Mouse (Mus musculus): ENCODE data around the gene Svopl. TPM values are rescaled to one million over a fixed set of nuclear protein-coding genes. Genes with fewer than 3 reads are reported as not detected.

Svopl gene
- polyA plus RNA-seq, 1 experiment: not detected

DNA sequence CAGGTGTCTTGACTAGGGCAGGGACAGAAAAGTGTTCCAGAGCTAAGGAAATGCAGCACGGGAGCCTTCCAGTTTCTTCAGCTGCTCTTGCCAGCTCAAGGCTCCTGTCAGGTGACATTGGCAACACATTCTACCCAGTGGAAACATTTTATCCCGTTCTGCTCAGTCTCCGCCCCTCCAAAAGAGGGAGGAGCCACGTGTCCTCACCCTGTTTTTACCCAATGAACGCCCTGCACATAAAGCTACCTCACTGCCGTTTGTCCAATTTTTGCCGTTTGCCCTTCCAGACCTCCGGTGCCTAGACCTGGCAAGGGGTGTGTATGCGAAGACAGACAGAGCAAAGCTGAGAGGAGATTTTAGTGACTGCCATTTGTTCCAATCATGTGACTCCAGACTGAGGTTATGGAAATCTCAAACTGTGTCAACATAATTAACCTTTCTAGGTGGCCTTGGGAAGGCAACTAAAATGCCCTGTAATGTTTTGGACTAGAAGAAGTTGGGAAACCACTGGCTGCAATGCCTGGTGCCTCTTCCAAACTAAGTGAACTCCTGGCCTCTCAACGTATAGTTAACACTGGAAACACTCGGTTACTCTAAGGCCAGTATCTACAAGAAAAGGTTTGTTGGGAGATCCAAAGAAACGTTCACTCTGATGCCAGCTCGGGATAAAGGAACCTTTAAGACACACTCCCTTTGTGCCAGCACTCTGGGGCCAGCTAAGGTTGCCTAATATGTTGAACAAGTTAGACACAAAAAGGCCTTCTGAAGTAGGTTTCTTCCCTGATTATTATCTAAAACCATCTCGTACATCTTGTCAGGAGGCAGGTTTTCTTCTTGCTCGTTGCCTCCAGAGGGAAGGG lies 8.9 kb upstream of the Svopl start:
- TF ChIP-seq GATA1 (IDR thresholded peaks at IDR 0.05; ENCODE audit: low read length): no peak

DNA sequence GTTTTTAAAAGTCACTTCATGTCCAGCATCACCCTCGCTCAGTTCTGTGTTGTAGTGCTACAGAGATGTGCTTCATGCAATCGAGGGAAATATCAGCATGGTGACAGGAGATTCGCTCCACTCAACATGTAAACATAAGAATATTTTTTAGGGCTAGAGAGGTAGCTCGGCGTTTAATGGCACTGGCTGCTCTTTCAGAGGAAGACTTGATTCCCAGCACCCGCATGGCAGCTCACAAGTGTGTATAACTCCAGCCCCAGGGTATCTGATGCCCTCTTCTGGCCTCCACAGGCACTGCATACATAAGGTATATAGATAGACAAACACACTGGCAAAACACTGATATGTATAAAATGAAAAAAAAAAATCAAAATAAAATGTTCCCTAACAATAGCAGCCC lies 2.8 kb upstream of the Svopl start:
- no peak for TF ChIP-seq GATA1 (IDR thresholded peaks at IDR 0.05; ENCODE audit: low read length)

DNA sequence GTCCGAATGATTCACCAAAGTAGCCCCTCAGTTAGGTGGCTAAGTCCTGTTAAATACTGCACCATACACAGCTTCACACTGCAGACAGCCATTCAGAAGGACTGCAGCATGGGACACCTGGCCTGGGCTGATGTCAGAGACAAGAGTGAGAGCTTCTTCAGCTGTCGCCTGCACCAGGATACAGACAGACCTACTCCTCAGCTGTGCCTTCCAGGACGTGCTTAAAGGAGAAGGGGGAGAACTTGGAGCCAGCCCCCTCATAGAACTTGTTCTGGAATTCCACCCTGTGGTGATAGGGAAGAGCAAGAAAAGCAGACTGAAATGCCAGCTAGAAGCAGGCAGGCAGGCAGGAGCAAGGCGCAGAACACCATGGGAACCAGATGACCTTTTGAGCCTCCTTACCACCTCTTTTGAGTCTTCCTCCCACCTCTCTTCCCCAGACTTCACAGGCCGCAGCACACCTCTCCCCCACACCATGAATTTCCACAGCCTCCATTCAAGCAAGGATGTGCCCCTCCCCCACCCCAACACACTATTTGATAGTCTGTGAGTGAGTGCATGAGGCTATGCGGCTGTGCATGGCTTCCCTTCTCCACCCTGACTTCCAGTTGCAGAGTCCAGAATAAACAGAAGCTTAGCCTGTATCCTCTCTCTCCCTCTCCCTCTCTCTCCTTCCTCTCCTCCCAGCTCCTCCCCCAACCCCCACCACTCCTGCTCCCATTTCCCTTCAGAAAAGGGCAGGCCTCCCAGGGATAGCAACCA lies 2.2 kb upstream of the Svopl start:
- no peak for TF ChIP-seq GATA1 (IDR thresholded peaks at IDR 0.05; ENCODE audit: low read length)

DNA sequence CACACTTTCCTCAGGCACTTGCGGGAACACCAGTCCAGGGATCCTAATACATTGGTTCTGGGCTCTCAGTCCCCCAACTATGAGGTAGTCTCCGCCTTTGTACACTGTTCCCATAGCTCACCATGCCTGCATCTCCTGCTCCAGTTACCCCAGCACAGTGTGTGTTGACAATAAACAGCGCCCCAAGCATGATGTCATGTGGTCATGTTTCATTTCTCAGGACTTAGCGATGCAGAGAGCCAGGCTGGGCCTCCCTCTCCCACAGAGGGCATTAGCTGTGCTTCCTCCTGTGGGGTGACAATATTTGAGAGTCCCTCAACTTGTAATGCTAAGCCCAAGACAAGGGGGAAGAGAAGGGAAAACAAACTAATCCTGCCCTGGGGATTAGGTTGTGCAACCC lies 1.2 kb upstream of the Svopl start:
- no peak for TF ChIP-seq GATA1 (IDR thresholded peaks at IDR 0.05; ENCODE audit: low read length)

DNA sequence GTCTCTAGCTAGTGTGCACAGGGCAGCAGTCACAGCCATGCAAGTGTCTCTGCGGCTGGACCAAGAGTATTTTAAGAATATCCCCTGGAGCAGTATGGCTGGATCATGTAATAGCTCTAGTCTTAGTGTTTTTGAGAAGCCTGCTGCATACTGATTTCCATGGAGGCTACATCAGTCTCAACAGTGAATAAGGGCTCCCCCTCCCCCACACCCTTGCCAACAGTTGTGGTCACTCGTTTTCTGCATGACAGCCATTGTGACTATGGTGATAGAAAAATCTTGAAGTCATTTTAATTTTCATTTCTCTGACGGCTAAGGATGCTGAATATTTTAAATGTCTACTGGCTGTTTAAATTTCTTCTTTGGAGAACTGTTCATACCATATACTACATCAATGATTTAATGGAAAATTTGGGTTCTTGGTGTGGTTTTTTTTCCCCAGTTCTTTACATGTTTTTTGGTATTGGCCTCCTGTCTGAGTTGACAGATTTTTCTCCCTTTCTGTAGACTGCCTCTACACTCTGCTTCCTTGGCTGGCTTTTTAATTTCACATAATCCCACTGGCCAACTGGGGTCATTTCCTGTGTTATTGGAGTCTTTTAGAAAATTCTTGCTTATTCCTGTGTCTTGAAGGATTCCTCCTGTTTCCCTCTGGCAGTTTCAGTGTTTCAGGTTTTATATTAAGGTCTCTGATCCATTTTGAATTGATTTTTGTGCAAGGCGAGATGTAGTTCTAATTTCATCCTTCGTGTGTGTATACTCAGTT lies 13.8 kb downstream of the Svopl start:
- no peak for TF ChIP-seq GATA1 (IDR thresholded peaks at IDR 0.05; ENCODE audit: low read length)

DNA sequence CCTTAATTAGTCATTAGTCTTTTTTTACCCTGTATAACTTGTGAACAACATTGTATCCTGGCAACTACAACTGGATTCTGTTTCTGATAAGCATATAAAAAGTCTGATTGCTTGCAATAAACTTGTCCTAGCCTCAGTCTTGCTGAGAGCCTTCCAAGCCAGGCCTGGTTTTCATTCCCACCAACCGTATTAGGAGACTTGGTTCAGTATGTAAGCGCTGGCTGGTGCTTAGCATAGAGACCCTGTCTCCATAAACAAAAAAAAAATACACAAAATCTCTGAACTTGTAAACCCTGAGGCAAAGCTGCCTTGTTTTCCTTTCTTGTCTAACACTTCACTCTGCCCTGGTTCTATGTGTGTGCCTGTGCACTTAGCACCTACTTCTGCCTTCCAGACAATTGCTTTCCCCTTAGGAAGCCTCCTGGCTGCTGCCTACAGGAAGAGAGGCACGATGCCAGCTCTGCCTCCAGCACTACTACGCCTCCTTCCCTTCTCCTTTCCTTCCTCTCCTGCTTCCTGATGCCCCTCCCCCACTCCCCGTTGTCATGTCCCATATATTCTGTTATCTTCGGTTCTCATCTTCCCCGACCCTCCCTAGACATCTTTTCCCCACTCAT lies 14.8 kb downstream of the Svopl start:
- no peak for TF ChIP-seq GATA1 (IDR thresholded peaks at IDR 0.05; ENCODE audit: low read length)

DNA sequence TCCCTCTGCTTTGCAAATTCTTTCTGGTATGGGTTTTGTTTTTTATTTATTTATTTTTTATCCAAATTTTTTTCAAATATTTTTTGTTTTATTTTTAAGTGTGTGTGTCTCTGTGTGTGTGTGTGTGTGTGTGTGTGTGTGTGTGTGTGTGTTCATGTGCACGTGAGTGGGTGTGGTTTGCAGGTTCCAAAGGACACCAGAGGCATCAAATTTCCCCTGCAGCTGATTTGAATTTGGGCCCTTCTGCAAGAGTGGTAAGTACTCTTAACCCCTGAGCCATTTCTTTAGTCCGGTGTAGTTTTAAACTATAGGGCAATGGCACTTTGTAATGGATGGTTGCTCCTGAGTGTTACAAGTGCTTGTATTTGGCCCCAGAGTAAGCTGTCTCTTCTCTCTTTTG lies 18.6 kb downstream of the Svopl start:
- TF ChIP-seq GATA1 (IDR thresholded peaks at IDR 0.05; ENCODE audit: low read length): no peak

DNA sequence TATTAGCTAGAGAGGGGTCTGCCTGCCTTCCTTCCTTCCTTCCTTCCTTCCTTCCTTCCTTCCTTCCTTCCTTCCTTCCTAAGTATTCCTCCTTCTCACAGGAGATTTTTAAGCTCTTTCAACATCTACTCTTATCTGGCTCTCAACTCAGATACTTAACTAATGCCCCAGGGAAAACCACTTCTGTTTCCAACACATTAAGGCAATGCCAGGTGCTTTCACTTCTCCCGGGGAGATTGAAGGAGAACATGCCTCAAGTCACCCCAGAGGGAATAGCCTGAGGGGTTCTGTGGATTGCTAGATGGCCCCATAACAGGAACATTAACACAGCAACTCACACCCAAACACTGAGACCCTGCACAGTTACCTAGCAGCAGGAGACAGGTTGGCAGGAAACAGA lies 19.0 kb downstream of the Svopl start:
- TF ChIP-seq GATA1 (IDR thresholded peaks at IDR 0.05; ENCODE audit: low read length): no peak

DNA sequence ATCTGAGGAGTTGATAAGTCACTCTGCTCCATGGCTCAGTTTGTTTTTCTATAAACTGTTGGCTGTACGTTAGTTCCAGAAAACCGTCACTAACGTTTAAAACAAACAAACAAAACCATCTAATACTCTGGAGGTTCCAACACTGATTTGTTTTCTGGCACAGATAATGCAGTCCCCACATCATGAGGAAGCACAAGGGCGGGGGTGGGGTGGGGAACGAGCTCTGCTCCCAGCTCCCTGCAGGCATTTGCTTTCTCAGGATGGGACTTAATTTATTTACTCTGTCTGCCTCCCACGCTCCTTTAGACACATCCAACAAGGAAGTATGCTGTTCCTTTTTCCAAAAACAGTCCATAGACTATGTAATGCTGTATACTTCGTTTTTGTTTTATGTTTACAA lies 23.5 kb downstream of the Svopl start:
- TF ChIP-seq GATA1 (IDR thresholded peaks at IDR 0.05; ENCODE audit: low read length): no peak

DNA sequence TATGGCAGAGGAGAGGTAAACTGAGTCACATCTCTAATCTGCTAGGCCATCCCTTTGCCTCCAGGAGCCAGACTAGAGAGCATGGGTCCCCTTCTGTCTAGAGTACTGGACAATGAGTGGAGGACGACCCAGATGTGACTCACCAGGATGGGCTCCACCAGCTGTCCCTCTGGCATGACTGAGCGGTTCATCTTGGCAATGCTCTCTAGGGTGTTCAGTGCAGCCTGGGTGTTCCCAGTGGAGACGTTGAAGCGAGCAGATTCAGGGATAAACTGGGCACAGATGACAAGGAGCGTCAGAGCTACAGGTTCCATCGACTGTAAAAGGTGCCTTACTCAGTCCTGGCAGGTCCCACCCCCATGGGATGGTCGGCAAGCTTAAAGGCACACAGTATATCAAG lies 25.4 kb downstream of the Svopl start:
- TF ChIP-seq GATA1 (IDR thresholded peaks at IDR 0.05; ENCODE audit: low read length): no peak

DNA sequence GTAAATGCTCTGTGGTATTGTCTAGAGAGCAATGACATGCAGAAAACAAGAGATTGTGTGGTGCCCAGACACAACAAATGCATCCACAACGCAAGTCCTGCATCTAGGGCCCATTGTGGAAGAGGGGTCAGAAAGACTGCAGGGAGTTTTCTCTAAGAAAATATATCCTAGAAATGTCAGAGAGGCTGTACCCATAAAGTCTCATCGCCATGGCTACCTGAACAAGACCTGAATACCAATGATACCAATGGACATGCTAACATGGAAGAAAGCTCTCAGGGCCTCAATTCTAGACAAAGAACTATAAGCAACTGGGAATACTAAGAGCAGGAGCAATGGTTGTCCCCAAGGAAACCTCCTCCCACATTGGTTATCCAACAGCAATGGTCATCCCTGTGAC lies 34.0 kb downstream of the Svopl start:
- TF ChIP-seq GATA1 (IDR thresholded peaks at IDR 0.05; ENCODE audit: low read length): no peak

DNA sequence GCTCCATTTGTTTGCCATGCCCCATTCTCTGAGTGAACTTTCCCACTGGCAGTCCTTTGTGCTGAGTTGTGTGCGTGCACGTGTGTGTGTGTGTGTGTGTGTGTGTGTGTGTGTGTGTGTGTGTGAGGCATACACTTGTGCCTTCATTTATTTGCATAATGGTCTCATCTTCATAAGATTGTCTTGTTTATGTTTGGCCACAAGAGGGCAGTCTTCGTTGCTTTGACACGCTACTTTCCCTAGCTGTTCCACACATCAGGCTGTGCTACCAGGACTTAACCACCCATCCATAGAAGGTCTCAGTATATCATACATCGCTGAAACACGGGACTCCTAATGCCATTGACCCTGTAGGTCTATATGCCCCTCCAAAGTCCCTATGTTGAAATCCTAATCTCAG lies 39.3 kb downstream of the Svopl start:
- no peak for TF ChIP-seq GATA1 (IDR thresholded peaks at IDR 0.05; ENCODE audit: low read length)

DNA sequence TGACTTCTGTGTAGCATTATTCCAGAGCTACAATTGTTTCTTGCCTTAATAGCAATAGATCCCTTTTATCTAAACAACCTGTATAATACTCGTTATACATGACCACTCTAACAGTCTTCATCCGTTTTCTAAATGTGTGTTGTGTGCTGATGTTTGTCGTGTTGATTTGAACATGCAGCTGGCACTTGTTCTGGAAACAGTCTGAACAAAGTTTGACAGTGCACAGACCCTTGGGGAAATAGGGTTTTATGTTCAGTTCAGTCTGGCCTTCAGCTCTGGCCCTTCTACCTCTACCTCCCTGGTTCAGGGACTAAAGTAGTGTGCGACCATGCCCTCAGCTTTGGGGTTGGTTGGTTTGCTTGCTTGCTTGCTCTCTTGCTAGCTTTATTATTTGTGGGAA lies 79.4 kb downstream of the Svopl start:
- no peak for TF ChIP-seq GATA1 (IDR thresholded peaks at IDR 0.05; ENCODE audit: low read length)

DNA sequence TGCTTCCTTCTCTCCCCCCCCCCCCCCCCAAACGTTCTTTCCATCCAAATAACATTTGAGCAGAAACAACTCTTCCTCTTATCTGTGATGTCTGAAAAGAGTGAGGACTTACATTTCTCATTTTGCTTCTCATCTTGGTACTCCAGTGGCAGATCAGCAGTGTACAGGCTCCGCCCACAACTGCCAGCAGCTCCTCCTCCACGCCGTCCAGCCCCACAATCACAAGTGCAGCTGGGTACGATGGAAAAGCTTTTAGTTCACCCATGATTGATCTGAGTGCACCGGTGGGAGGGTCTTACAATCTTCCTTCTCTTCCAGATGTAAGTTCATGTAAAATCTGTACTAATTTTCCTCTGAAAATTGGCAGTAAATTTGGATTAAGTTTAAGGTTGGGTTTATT lies 95.5 kb downstream of the Svopl start:
- TF ChIP-seq GATA1 (IDR thresholded peaks at IDR 0.05; ENCODE audit: low read length): no peak

DNA sequence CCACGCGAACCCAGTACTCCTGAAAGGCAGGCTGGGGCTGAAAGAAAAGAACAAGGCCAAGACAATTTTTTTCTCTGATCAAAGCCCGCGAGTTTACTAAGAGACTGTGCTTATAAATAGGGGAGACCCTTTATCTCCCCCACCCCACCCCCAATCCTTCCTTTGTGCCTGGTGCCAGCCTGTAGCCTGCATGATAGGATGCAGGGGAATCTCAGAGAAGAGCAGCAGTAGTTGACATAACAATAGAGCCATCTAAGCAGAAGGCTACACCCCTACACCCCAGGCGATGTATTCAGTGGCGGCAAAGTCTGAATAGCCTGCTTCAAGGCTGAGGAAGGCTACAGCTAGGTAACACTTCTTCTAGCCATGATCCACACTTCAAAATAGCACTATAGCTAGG lies 110.3 kb downstream of the Svopl start:
- no peak for TF ChIP-seq GATA1 (IDR thresholded peaks at IDR 0.05; ENCODE audit: low read length)

Other genes starting within 250 kb of the Svopl start
- 10.5 and 12.4 TPM in 2 replicates for gene Trim24, start 176.2 kb downstream of the Svopl start, polyA plus RNA-seq (2012)
- not detected in 2 replicates for gene Tmem213, start 62.3 kb upstream of the Svopl start, polyA plus RNA-seq (2012)
- not detected in 2 replicates for gene Atp6v0a4, start 77.6 kb upstream of the Svopl start, polyA plus RNA-seq (2012)
- 0.02 TPM in 1 of 2 replicates, not detected in the other for gene D630045J12Rik, start 207.0 kb upstream of the Svopl start, polyA plus RNA-seq (2012)